Mouse (Mus musculus): ENCODE results near the gene Wwtr1. TPM values are rescaled to one million over a fixed set of nuclear protein-coding genes. Genes with fewer than 3 reads are reported as not detected.
A peak's percentile ranks its signal among the peaks of the same experiment; 100 is the strongest.

The Wwtr1 gene
- polyA plus RNA-seq, 1 experiment from 2014 or later, result 20.4 TPM

DNA sequence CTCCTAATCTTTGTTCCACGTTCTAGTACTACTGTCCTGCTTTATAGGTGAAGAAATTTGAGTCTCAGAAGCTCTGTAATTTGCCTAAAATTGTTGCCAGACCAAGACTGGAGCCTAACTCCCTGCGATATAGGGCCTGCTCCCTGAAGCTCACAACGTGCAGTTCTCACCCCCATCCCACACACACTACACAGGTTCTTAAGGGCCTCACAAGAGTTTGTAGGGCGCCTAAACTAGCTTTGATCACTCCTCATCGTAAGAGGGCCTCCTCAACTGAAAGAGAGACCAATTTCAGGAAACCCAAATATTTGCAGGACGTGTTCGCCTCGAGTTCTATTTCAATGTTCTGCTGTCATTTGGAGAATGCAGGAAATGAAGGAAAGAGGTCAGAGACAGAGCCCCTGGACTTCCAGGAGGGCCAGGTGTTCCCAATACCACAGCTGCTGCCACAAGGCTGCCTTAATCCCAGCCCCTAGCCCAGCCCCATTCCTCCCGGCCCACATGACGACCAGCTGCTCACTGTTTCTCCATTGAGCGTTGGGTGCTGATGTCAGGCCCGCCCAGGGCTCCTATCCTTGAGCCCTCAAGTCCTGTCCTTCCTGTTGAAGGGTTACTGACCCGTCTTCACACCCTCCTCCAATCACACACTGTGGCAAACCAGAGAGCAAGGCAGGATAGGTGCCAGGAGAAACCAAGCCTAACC lies 40.1 kb downstream of the Wwtr1 start:
- Histone ChIP-seq H3K36me3 (ENCODE audit: control insufficient read depth, insufficient read depth, low read length) (no peaks in the 10 kb centered on the region), H3K4me1 (replicated peaks; ENCODE audit: control insufficient read depth, insufficient read depth, low read length) (peaks cover 6% of the 10 kb centered on the region), H3K27ac (ENCODE audit: low read depth) (peak overlapping the region; percentile 40; the same call in 1 of the 2 replicates), H3K9me3 (ENCODE audit: control insufficient read depth, low read length) (no peaks in the 10 kb centered on the region), H3K9ac (ENCODE audit: low read length) (no peak overlapping the region), H3K4me2 (ENCODE audit: low read length) (no peak overlapping the region), H3K4me3 (ENCODE audit: low read depth, low read length) (no peak overlapping the region), H3K27me3 (replicated peaks; ENCODE audit: control insufficient read depth, insufficient read depth, low read length) (no peaks in the 10 kb centered on the region)
- DNase-seq (ENCODE audit: low spot score), result no peak
- ATAC-seq (replicated peaks; ENCODE audit: low FRiP score, low TSS enrichment, low read depth), result no peak
- WGBS, result 54% methylated on average over 13 of the region's 13 CpGs

DNA sequence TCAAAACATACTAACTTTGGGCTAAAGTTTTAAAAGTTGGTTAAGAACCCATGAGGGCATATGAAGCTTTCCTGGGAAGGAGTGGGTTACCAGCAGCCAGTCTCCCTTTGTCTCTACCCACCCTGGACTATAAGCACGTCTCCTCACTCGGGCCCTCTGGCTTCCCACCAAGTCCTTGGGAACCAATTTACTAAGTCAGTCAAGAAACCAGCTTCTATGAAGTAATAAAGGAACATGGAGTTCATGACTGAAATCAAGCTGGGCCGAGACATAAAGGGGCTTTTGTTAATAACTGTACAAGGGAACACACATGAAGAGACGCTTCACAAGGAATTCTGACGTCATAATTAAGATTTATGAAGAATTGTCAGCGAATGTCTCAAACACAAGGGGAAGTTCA lies 41.3 kb downstream of the Wwtr1 start:
- H3K4me2 ChIP-seq (ENCODE audit: low read length), result no peak overlapping the region
- H3K9ac ChIP-seq (ENCODE audit: low read length), result no peak overlapping the region
- H3K36me3 ChIP-seq (ENCODE audit: control insufficient read depth, insufficient read depth, low read length), result no peaks in the 10 kb centered on the region
- no peaks in the 10 kb centered on the region for H3K27me3 ChIP-seq (replicated peaks; ENCODE audit: control insufficient read depth, insufficient read depth, low read length)
- H3K9me3 ChIP-seq (ENCODE audit: control insufficient read depth, low read length), result no peaks in the 10 kb centered on the region
- WGBS, result 79% methylated on average over 6 of the region's 6 CpGs
- peak overlapping the region; percentile 38; the same call in 1 of the 2 replicates for H3K27ac ChIP-seq (ENCODE audit: low read depth)
- H3K4me1 ChIP-seq (replicated peaks; ENCODE audit: control insufficient read depth, insufficient read depth, low read length), result peaks cover 6% of the 10 kb centered on the region
- DNase-seq (ENCODE audit: low spot score) (no peak), ATAC-seq (replicated peaks; ENCODE audit: low FRiP score, low TSS enrichment, low read depth) (no peak)
- no peak overlapping the region for H3K4me3 ChIP-seq (ENCODE audit: low read depth, low read length)

DNA sequence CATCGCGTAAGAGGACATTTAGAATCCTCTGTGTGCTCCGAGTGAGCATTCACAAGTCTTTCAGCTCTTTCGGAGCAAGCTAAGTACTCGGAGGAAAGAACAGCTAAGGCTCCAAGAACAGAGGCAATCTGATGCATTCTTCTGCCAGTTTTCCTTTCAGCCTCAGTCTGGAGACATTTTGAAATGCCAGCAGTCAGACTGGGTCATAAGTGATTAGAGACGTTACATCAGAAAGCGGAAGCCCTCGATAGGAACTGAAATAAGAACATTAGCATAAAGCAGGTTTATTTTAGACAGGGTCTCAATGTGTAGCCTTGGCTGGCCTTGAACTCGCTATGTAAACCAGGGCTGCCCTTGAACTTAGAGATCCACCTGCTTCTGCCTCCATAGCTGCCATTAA lies 41.8 kb downstream of the Wwtr1 start:
- WGBS, result 78% methylated on average over 9 of the region's 9 CpGs
- no peak overlapping the region for H3K4me2 ChIP-seq (ENCODE audit: low read length)
- H3K4me1 ChIP-seq (replicated peaks; ENCODE audit: control insufficient read depth, insufficient read depth, low read length), result peaks cover 6% of the 10 kb centered on the region
- DNase-seq (ENCODE audit: low spot score) (no peak), ATAC-seq (replicated peaks; ENCODE audit: low FRiP score, low TSS enrichment, low read depth) (no peak)
- H3K9me3 ChIP-seq (ENCODE audit: control insufficient read depth, low read length), result no peaks in the 10 kb centered on the region
- no peak overlapping the region for H3K4me3 ChIP-seq (ENCODE audit: low read depth, low read length)
- no peaks in the 10 kb centered on the region for H3K36me3 ChIP-seq (ENCODE audit: control insufficient read depth, insufficient read depth, low read length)
- no peaks in the 10 kb centered on the region for H3K27me3 ChIP-seq (replicated peaks; ENCODE audit: control insufficient read depth, insufficient read depth, low read length)
- H3K27ac ChIP-seq (ENCODE audit: low read depth), result peak overlapping the region; percentile 38; the same call in 1 of the 2 replicates
- no peak overlapping the region for H3K9ac ChIP-seq (ENCODE audit: low read length)

- Histone ChIP-seq H3K27ac (ENCODE audit: low read depth) (no peak overlapping the region), H3K4me2 (ENCODE audit: low read length) (no peak overlapping the region), H3K36me3 (ENCODE audit: control insufficient read depth, insufficient read depth, low read length) (no peaks in the 10 kb centered on the region), H3K9ac (ENCODE audit: low read length) (no peak overlapping the region), H3K9me3 (ENCODE audit: control insufficient read depth, low read length) (no peaks in the 10 kb centered on the region), H3K27me3 (replicated peaks; ENCODE audit: control insufficient read depth, insufficient read depth, low read length) (no peaks in the 10 kb centered on the region), H3K4me3 (ENCODE audit: low read depth, low read length) (no peak overlapping the region), H3K4me1 (replicated peaks; ENCODE audit: control insufficient read depth, insufficient read depth, low read length) (peaks cover 6% of the 10 kb centered on the region)
- 85% methylated on average over 9 of the region's 9 CpGs for WGBS
- DNase-seq (ENCODE audit: low spot score), result no peak
- ATAC-seq (replicated peaks; ENCODE audit: low FRiP score, low TSS enrichment, low read depth), result no peak
Observed at GRCm38 (mm10) chr3:57532991-57533725, 42.6 kb downstream of the Wwtr1 start.

DNA sequence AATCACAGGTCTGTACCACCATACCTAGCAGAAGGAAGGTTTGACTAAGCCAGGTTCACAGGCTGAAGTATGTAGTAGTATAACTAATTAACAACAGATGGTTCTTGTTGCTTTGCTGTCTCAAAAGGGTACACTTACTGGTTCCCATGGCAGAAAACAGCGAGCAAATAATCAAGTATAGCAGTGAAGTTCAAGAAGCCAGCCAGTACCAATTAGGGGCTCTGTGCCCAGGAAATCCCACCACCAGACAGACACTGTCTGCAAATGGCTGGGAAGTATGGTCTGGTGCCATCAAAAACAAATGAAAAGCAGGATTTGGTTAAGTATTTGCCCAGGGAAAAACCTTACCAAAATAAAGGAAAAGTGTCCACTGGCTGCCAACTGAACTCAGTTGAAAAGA lies 44.9 kb downstream of the Wwtr1 start:
- Histone ChIP-seq H3K27ac (ENCODE audit: low read depth) (no peak overlapping the region), H3K4me2 (ENCODE audit: low read length) (no peak overlapping the region), H3K4me1 (replicated peaks; ENCODE audit: control insufficient read depth, insufficient read depth, low read length) (peaks cover 2% of the 10 kb centered on the region), H3K9me3 (ENCODE audit: control insufficient read depth, low read length) (0 out of 2 replicates have a peak, but pooled peaks cover 2% of the 10 kb centered on the region), H3K4me3 (ENCODE audit: low read depth, low read length) (no peak overlapping the region), H3K9ac (ENCODE audit: low read length) (no peak overlapping the region), H3K27me3 (replicated peaks; ENCODE audit: control insufficient read depth, insufficient read depth, low read length) (no peaks in the 10 kb centered on the region), H3K36me3 (ENCODE audit: control insufficient read depth, insufficient read depth, low read length) (no peaks in the 10 kb centered on the region)
- 82% methylated on average over 1 of the region's 1 CpGs for WGBS
- ATAC-seq (replicated peaks; ENCODE audit: low FRiP score, low TSS enrichment, low read depth) (no peak), DNase-seq (ENCODE audit: low spot score) (no peak)

GRCm38 (mm10) chr3:57530221-57530620 lies 45.5 kb downstream of the Wwtr1 start:
- no peak for DNase-seq (ENCODE audit: low spot score)
- no peak overlapping the region for H3K27ac ChIP-seq (ENCODE audit: low read depth)
- H3K36me3 ChIP-seq (ENCODE audit: control insufficient read depth, insufficient read depth, low read length), result no peaks in the 10 kb centered on the region
- no peak for ATAC-seq (replicated peaks; ENCODE audit: low FRiP score, low TSS enrichment, low read depth)
- WGBS, result 95% methylated on average over 4 of the region's 4 CpGs
- H3K4me1 ChIP-seq (replicated peaks; ENCODE audit: control insufficient read depth, insufficient read depth, low read length), result no peaks in the 10 kb centered on the region
- no peak overlapping the region for H3K9ac ChIP-seq (ENCODE audit: low read length)
- H3K9me3 ChIP-seq (ENCODE audit: control insufficient read depth, low read length), result 0 out of 2 replicates have a peak, but pooled peaks cover 2% of the 10 kb centered on the region
- H3K4me3 ChIP-seq (ENCODE audit: low read depth, low read length), result no peak overlapping the region
- H3K27me3 ChIP-seq (replicated peaks; ENCODE audit: control insufficient read depth, insufficient read depth, low read length), result no peaks in the 10 kb centered on the region
- H3K4me2 ChIP-seq (ENCODE audit: low read length), result no peak overlapping the region

DNA sequence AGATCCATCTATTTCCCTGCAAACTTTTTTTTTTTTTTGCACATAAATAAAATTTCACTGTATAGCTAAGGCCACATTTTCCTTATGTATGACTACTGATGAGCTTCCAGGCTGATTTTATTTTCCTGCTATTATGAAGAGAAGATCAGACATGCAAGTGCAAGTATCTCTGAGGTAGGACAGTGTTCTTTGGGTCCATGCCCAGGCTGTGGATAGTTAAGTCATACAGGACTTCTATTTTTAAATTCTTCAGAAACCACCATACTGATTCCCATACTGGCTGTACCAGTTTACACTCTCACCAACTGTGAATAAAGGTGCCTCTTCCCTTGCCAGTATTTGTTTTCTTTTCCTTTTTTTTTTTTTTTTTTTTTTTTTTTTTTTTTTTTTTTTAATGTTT lies 48.6 kb downstream of the Wwtr1 start:
- H3K4me3 ChIP-seq (ENCODE audit: low read depth, low read length), result no peak overlapping the region
- no peak overlapping the region for H3K4me2 ChIP-seq (ENCODE audit: low read length)
- no peaks in the 10 kb centered on the region for H3K4me1 ChIP-seq (replicated peaks; ENCODE audit: control insufficient read depth, insufficient read depth, low read length)
- H3K9ac ChIP-seq (ENCODE audit: low read length), result no peak overlapping the region
- no peak for DNase-seq (ENCODE audit: low spot score)
- H3K27me3 ChIP-seq (replicated peaks; ENCODE audit: control insufficient read depth, insufficient read depth, low read length), result no peaks in the 10 kb centered on the region
- H3K27ac ChIP-seq (ENCODE audit: low read depth), result no peak overlapping the region
- ATAC-seq (replicated peaks; ENCODE audit: low FRiP score, low TSS enrichment, low read depth), result no peak
- no peaks in the 10 kb centered on the region for H3K36me3 ChIP-seq (ENCODE audit: control insufficient read depth, insufficient read depth, low read length)
- 0 out of 2 replicates have a peak, but pooled peaks cover 2% of the 10 kb centered on the region for H3K9me3 ChIP-seq (ENCODE audit: control insufficient read depth, low read length)

DNA sequence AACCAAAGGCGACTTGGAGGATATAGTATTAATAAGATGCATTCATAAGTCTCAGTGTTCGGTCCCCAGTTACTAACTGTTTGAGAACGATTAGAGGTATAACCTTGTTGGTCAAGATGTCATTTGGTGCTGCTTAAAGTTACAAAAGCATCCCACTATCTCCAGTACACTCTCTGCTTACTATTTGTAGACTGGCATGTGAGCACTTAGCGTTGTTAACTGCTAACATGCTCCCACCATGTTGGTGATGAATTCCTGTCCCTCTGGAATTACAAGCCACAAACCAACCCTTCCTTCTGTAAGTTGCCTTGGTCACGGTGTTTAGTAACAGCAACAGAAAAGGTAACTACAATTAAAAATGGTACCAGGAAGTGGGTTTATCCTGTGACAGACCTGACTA lies 52.6 kb downstream of the Wwtr1 start:
- H3K4me3 ChIP-seq (ENCODE audit: low read depth, low read length), result no peak overlapping the region
- no peak overlapping the region for H3K27ac ChIP-seq (ENCODE audit: low read depth)
- H3K36me3 ChIP-seq (ENCODE audit: control insufficient read depth, insufficient read depth, low read length), result no peaks in the 10 kb centered on the region
- no peak overlapping the region for H3K4me2 ChIP-seq (ENCODE audit: low read length)
- no peak for DNase-seq (ENCODE audit: low spot score)
- no peaks in the 10 kb centered on the region for H3K27me3 ChIP-seq (replicated peaks; ENCODE audit: control insufficient read depth, insufficient read depth, low read length)
- 0 out of 2 replicates have a peak, but pooled peaks cover 2% of the 10 kb centered on the region for H3K9me3 ChIP-seq (ENCODE audit: control insufficient read depth, low read length)
- WGBS, result 95% methylated on average over 5 of the region's 5 CpGs
- ATAC-seq (replicated peaks; ENCODE audit: low FRiP score, low TSS enrichment, low read depth), result no peak
- no peak overlapping the region for H3K9ac ChIP-seq (ENCODE audit: low read length)
- H3K4me1 ChIP-seq (replicated peaks; ENCODE audit: control insufficient read depth, insufficient read depth, low read length), result no peaks in the 10 kb centered on the region

All from intestine, embryonic 14.5 days (tissue).